Mouse (Mus musculus) liver, postnatal 0 days (tissue): ENCODE results near the gene Hoxa13.

Experiments
- CTCF ChIP-seq: sonication (generic); IDR thresholded peaks from 2 replicates; pipeline ENCODE4 v1.5.1; 2016; ENCODE audit warnings: antibody characterized with exemption, low read depth
- EP300 ChIP-seq: IDR thresholded peaks from 2 replicates; pipeline ENCODE4 v1.6.1; 2016; ENCODE audit warnings: antibody characterized with exemption, low read depth, mild to moderate bottlenecking

- no peak for TF ChIP-seq EP300
- no peak for TF ChIP-seq CTCF
These were observed 17.8 kb downstream of the Hoxa13 start for GRCm38 (mm10) chr6:52242801-52243332.
